Mouse (Mus musculus) spleen, adult 2 months (tissue): ENCODE measurements at regions not wholly inside any gene's neighbourhood (a gene's known extent, or its start where the extent isn't known, plus 50 kb on each side); places are given as distances from the start of the nearest gene placed in this dataset.

Experiments used
- DNase-seq, 2 experiments: peaks; one replicate each; pipeline versions ENCODE4 v3.0.0 to v3.0.0-alpha.2; 2012 to 2021; ENCODE audit warnings: low spot score in 2 of 2, low read depth in 1 of 2
- H3K27ac ChIP-seq: fragments of 200-500 bp; 2 replicates; pipeline ENCODE4 v1.5.1; 2012; ENCODE audit warnings: low read length, inconsistent platforms; ENCODE audit not compliant: insufficient read depth
- H3K27me3 ChIP-seq: fragments of 200-500 bp; 2 replicates; pipeline ENCODE4 v1.6.1; 2012; ENCODE audit warnings: mild to moderate bottlenecking, moderate library complexity, low read length, inconsistent platforms; ENCODE audit not compliant: control insufficient read depth, insufficient read depth
- H3K36me3 ChIP-seq: fragments of 200-500 bp; 2 replicates; pipeline ENCODE4 v1.6.1; 2012; ENCODE audit warnings: mild to moderate bottlenecking, low read length, inconsistent platforms; ENCODE audit not compliant: control insufficient read depth, insufficient read depth
- H3K4me1 ChIP-seq: fragments of 200-500 bp; 2 replicates; pipeline ENCODE4 v1.6.1; 2011; ENCODE audit warnings: inconsistent platforms; ENCODE audit not compliant: control insufficient read depth, insufficient read depth, insufficient read length
- H3K4me3 ChIP-seq: fragments of 200-500 bp; 2 replicates; pipeline ENCODE4 v1.5.1; 2011; ENCODE audit warnings: mild to moderate bottlenecking, inconsistent platforms; ENCODE audit not compliant: insufficient read depth, insufficient read length; ENCODE audit errors: extremely low read depth
- CTCF ChIP-seq: fragments of 200-500 bp; IDR thresholded peaks from 2 replicates; pipeline ENCODE4 v1.5.1; 2011; ENCODE audit warnings: mild to moderate bottlenecking, inconsistent platforms; ENCODE audit not compliant: insufficient read depth, insufficient read length, insufficient replicate concordance; ENCODE audit errors: extremely low read depth
- POLR2A ChIP-seq: fragments of 200-500 bp; IDR thresholded peaks from 2 replicates; pipeline ENCODE4 v1.6.1; 2011; ENCODE audit warnings: low read depth, low read length, inconsistent platforms
- WGBS: fragments of 180-500 bp; shearing (Covaris S2); methylation state at CpG from one replicate; pipeline ENCODE4 v1.1.7; 2018; 5-methylcytosine and 5-hydroxymethylcytosine counted together

DNA sequence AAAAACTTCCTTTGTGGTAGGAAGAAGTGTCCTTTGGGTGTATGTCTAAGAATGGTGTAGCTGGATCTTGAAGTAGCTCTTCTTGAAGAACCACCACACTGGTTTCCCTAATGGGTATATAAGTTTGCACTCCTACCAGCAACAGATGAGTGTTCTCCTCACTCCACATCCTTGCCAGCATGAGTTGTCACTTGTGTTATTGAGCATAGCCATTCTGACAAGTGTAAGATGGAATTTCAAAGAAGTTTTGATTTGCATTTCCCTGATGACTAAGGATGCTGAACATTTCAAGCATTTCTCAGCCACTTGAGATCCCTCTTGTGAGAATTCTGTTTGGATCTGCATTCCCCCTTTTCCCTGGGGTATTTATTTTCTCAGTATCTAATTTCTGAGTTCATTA lies 243.2 kb downstream of the Klf5 start:
- no peak for DNase-seq
- H3K4me1 ChIP-seq = no peaks in the 10 kb centered on the region

DNA sequence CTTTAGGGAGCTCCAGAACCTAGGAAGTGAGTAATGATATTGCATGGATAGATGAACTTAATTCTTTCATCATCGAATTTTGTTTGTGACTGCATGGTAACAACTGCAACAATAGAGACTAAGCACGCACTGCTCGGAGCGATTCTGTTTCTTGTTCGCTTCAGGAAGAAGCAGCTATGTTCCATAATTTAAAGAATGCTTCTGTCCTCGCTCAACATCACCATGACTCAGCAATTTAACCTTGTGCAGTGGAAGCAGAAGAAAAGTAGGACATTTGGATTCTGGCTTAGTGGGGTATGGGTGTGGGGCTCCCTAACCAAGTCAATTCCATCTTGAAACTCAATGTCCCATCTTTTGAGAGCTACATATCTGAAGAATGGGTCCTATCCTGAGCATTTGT lies 249.4 kb downstream of the Klf5 start:
- no peaks in the 10 kb centered on the region for H3K36me3 ChIP-seq
- H3K27me3 ChIP-seq = no peaks in the 10 kb centered on the region
- WGBS = 92% methylated on average over 6 of the region's 6 CpGs
- H3K4me3 ChIP-seq = no peak overlapping the region
- TF ChIP-seq CTCF (no peak), POLR2A (no peak)
- no peak for DNase-seq
- no peak overlapping the region for H3K27ac ChIP-seq
- H3K4me1 ChIP-seq = no peaks in the 10 kb centered on the region

More for the DNA sequence above, 243.2 kb downstream of the Klf5 start:
- Histone ChIP-seq H3K4me3 (no peak overlapping the region), H3K27me3 (no peaks in the 10 kb centered on the region), H3K27ac (no peak overlapping the region), H3K36me3 (no peaks in the 10 kb centered on the region)
- TF ChIP-seq CTCF (no peak), POLR2A (no peak)

DNA sequence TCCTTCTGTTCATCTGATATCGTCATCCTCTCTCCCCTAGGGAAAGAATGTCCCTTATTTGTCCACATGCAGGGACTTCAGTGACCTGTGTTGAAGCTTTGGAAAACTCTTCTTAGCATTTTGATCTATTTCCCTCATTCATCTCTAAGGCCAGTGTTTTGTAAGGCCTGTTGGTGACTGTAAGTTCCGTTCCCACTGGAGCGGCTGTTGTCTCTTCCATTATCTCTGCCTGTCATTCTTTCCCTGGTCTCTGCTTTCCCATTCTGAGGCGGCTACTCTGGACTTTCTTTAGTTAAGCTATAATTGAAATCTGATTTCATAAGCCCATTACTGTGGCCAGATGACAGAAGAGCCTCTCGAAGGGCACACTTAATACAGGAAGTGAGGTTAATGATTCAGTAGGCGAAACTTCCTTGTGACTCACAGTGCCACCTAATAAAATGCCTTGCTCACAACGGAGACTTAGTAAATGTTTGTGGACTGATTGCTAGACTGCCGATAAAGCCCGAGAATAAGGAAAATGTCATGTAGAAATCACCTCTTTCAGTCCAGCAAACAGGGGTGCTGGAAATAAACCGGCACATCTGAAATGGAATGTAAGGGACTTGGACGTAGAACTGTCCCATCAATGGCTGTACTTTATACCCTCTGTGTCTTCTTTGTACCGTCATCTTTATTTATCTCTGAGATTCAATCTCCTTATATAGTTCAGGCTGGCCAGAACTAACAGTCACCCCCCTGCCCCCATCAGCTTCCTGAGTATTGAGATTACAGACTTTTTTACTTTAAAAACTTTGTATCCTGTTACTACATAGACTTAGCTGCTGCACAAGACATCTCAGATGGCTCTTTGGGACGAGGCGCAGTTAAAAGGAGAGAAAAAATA lies 250.1 kb downstream of the Klf5 start:
- Histone ChIP-seq H3K4me1 (no peaks in the 10 kb centered on the region), H3K27me3 (no peaks in the 10 kb centered on the region), H3K27ac (no peak overlapping the region), H3K4me3 (no peak overlapping the region), H3K36me3 (no peaks in the 10 kb centered on the region)
- 70% methylated on average over 14 of the region's 14 CpGs for WGBS
- TF ChIP-seq CTCF (no peak), POLR2A (no peak)
- no peak for DNase-seq

DNA sequence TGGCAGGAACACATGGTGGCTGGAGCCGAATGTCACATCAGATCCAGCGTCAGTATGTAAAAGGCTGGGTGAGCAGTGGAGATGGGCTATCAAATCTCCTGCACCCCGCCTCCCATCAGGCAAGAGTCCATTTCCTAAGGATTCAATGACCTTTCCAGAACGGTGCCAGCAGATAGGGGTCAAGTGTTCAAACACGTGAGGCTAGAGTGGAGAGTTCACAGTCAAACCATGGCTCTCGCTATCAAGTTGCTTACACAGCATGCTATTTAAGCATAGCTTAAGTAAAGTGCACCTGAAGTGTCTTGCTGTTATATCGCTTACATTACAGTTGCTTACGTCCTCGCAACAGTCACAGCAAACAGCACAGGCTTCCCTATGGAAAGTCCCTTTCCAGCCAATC lies 265.5 kb downstream of the Klf5 start:
- no peak for TF ChIP-seq POLR2A
- TF ChIP-seq CTCF = no peak
- Histone ChIP-seq H3K27ac (no peak overlapping the region), H3K27me3 (no peaks in the 10 kb centered on the region), H3K36me3 (no peaks in the 10 kb centered on the region), H3K4me1 (no peaks in the 10 kb centered on the region), H3K4me3 (no peak overlapping the region)
- DNase-seq = no peak
- WGBS = 86% methylated on average over 9 of the region's 9 CpGs

DNA sequence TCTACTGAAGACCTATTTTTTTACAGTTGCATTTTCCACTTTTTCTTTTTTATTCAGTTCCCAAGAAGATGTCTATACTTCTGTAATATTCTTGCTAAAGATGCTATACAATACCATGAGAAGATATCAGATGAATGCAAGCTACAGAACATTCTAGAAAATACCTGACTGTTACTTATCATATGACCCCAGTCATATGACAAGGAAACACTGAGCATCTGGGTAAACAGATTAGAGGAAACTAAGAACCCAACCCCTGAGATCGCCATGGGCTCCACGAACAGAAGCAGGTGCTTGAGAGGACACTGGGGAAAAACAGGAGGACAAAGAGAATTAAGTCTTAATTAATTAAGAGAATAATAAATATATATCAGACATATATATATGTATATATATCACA lies 275.7 kb downstream of the Klf5 start:
- DNase-seq = no peak
- Histone ChIP-seq H3K27ac (no peak overlapping the region), H3K36me3 (no peaks in the 10 kb centered on the region), H3K4me3 (no peak overlapping the region), H3K27me3 (no peaks in the 10 kb centered on the region), H3K4me1 (no peaks in the 10 kb centered on the region)
- TF ChIP-seq CTCF (no peak), POLR2A (no peak)
- WGBS = 73% methylated on average over 2 of the region's 2 CpGs

DNA sequence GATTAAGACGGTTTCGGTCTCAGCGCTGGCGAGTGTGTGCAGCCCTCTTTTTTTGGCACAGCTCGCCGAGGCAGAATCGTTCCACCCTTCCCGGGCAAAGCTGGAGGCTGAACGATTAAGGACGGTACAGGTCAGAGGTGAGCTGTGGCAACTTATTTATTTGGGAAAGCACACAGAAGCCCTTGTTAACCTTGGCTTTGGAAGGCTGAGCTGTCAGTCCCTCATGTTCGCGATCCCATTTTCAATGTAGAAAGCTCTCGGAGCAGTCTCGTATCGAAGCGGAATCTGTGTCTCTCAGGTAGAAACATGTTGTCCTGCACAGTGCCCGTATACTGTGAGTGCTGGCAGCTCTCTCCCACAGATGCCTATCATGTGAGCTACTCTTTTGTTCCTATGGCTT lies 280.2 kb downstream of the Klf5 start:
- Histone ChIP-seq H3K4me3 (no peak overlapping the region), H3K27ac (no peak overlapping the region), H3K4me1 (no peaks in the 10 kb centered on the region), H3K27me3 (no peaks in the 10 kb centered on the region), H3K36me3 (no peaks in the 10 kb centered on the region)
- TF ChIP-seq POLR2A = no peak
- TF ChIP-seq CTCF = no peak
- no peak for DNase-seq
- WGBS = 90% methylated on average over 17 of the region's 17 CpGs

DNA sequence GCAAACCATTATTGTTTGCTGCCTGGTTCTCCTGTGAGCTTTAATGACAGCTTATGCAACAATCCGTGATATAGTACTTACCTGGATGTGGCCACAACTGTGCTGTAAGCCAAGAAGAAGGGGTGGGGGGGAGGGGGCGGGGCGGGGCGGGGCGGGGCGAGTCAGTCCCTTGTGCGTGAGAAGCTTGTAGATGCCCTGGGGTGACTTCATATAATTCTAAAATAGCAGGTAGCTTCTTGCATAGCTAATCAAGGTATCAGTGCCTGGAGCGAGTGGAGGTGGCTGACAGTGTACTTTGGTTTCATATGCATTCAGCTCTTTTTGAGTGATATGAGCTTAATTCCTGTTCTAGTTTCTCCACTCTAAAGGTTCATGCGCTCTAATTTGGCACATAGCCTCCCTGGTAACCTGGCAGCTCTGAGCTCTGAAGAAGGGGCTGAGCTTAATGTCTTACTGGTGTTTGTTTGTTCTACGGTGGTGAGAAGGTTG lies 280.8 kb downstream of the Klf5 start:
- no peaks in the 10 kb centered on the region for H3K4me1 ChIP-seq
- no peaks in the 10 kb centered on the region for H3K27me3 ChIP-seq
- H3K4me3 ChIP-seq = no peak overlapping the region
- 25% methylated on average over 10 of the region's 10 CpGs for WGBS
- TF ChIP-seq POLR2A (no peak), CTCF (no peak)
- DNase-seq = no peak
- H3K36me3 ChIP-seq = no peaks in the 10 kb centered on the region
- H3K27ac ChIP-seq = no peak overlapping the region
